Mouse (Mus musculus): Measurements from ENCODE around the gene Ryr1.

DNA sequence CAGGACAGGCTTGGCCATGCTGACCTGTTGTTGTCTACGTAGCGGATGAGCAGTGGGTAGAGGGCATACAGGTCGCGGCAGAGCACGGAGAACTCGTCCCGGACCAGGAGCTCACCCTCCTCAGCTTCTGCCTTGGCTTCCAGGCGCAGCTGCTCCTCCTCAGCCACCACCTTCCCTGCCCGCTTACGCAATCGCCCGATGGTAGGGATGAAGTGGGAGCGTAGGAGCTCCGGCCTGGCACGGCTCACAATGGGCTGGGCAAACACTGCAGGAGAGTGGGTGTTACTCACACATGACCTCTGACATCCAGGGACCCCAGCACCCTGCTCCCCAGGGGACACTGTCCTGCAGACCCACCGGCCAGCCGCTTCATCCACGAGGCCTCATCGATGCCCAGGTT, 65.5 kb downstream of the Ryr1 start:
- TF ChIP-seq CTCF (IDR thresholded peaks at IDR 0.05; ENCODE audit: control insufficient read depth, insufficient read depth, insufficient replicate concordance, low read depth, low read length) (no peak), POLR2A (IDR thresholded peaks at IDR 0.05; ENCODE audit: control insufficient read depth, low read depth, low read length) (no peak)
